Mouse (Mus musculus): Measurements from ENCODE around the gene Ergic1.

DNA sequence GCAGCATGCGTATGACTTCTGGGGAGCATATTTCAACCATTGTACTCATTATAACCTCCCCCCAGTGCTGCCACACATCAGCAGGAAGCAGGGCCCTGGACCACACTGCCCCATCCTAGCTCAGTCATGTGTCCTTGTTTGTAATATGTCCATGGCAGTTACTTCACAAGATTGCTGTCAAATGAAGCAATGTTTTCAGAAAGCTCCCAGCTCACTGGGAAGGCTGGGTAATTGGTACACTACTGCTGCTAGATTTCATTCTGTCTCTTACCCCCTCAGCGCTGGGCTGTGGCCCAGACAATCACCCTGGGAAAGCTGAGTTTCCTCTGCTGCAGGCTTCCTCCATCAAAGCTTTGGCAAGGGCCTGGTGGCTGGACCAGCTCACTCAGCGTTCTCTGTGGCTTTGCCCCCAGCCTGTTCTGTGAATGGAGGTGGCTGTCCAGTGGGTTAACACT, 79.0 kb downstream of the Ergic1 start:
- TF ChIP-seq CTCF (IDR thresholded peaks at IDR 0.05; ENCODE audit: low read depth) (no peak), EP300 (IDR thresholded peaks at IDR 0.05; ENCODE audit: low read depth) (no peak)
